Mouse (Mus musculus) bone marrow macrophage, adult 2 months (primary cell): ENCODE measurements around the gene Phka2.

ENCODE experiments used
- CTCF ChIP-seq: IDR thresholded peaks from 2 replicates; pipeline ENCODE4 v1.5.1; 2012; ENCODE audit warnings: low read depth, mild to moderate bottlenecking, low read length, moderate library complexity
- POLR2A ChIP-seq: IDR thresholded peaks from 2 replicates; pipeline ENCODE4 v1.6.1; 2012; ENCODE audit warnings: mild to moderate bottlenecking, low read depth, low read length, borderline replicate concordance

DNA sequence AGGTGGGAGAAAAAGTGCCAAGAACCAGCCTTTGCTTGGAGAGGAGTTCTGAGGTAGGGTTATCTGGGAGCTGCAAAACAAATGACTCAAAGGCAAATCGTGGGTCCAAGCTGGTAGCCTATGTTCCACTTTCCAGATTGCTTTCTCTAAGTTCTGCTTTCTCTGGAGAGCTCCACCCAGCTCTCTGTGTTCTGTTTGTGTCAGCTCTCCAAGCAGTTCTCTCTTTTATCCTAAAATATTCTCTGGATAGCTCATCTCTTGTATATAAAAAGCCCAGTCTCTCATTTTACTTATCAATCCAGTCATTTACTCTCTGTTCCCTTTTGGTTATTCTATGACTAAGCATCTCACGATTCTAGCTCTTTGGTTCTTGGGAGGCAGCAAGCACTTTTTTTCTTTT lies 8.2 kb downstream of the Phka2 start:
- no peak for TF ChIP-seq CTCF
- TF ChIP-seq POLR2A: no peak
